In genomic region chr15:88904056-88904811, GRCm38 (mm10) we compare ENCODE assay signal across 32 mouse cellular contexts. TPM values are rescaled to one million over a fixed set of nuclear protein-coding genes. Genes with fewer than 3 reads are reported as not detected.
"Had no signal": no experiment of that assay in that cellular context is flagged by ENCODE, and none has a peak within 500 bp of the region (broad histone marks: within the 10 kb centered on the region; RNA-seq: fewer than 3 reads in every experiment).

No protein-coding gene starts in this region.

- H3K4me3 ChIP-seq: gastrocnemius, adult 2 months; heart, adult 2 months; heart, embryonic 13.5 days; heart, embryonic 15.5 days; hindbrain, embryonic 13.5 days; hindbrain, embryonic 15.5 days; intestine, embryonic 15.5 days; layer of hippocampus, adult 2 months; left cerebral cortex, adult 2 months; limb, embryonic 10.5 days; limb, embryonic 12.5 days; liver, embryonic 13.5 days; liver, embryonic 15.5 days had no signal

- DNase-seq: gastrocnemius, adult 2 months; gastrocnemius, postnatal 10 days; gastrocnemius, postnatal 25 days; heart, adult 2 months; heart, postnatal 14 days; heart, postnatal 36 days; kidney, adult 18-20 months; kidney, adult 8-10 months; kidney, postnatal 10 days; kidney, postnatal 25 days; kidney, postnatal 4 days; liver; liver, embryonic 13.5 days had no signal

- H3K4me2 ChIP-seq: heart, embryonic 11.5 days; heart, embryonic 13.5 days; heart, embryonic 15.5 days; hindbrain, embryonic 13.5 days; hindbrain, embryonic 15.5 days; intestine, embryonic 15.5 days; limb, embryonic 12.5 days; liver, embryonic 11.5 days; liver, embryonic 13.5 days; liver, embryonic 15.5 days had no signal

- H3K4me1 ChIP-seq: heart, embryonic 13.5 days; heart, embryonic 15.5 days; hindbrain, embryonic 13.5 days; hindbrain, embryonic 15.5 days; intestine, embryonic 15.5 days; limb, embryonic 10.5 days; limb, embryonic 12.5 days; liver, embryonic 13.5 days; liver, embryonic 15.5 days had no signal

- H3K27ac ChIP-seq: gastrocnemius, adult 2 months; heart, adult 2 months; heart, embryonic 13.5 days; heart, embryonic 15.5 days; hindbrain, embryonic 13.5 days; hindbrain, embryonic 15.5 days; intestine, embryonic 15.5 days; layer of hippocampus, adult 2 months; left cerebral cortex, adult 2 months; limb, embryonic 10.5 days; limb, embryonic 12.5 days; liver, embryonic 13.5 days; liver, embryonic 15.5 days had no signal

- H3K27me3 ChIP-seq: heart, embryonic 13.5 days; heart, embryonic 15.5 days; hindbrain, embryonic 15.5 days; intestine, embryonic 15.5 days; limb, embryonic 12.5 days; liver, embryonic 13.5 days; liver, embryonic 15.5 days had no signal

- H3K9ac ChIP-seq: heart, embryonic 13.5 days; heart, embryonic 15.5 days; hindbrain, embryonic 13.5 days; hindbrain, embryonic 15.5 days; intestine, embryonic 15.5 days; limb, embryonic 12.5 days; liver, embryonic 13.5 days; liver, embryonic 15.5 days had no signal

- ATAC-seq: inflammation-experienced regulatory T-cells, adult 6 months; intestine, embryonic 15.5 days; intestine, postnatal 0 days had no signal

- H3K9me3 ChIP-seq: heart, embryonic 13.5 days; heart, embryonic 15.5 days; hindbrain, embryonic 13.5 days; hindbrain, embryonic 15.5 days; intestine, embryonic 15.5 days; limb, embryonic 10.5 days; limb, embryonic 12.5 days; liver, embryonic 13.5 days; liver, embryonic 15.5 days had no signal

- H3K36me3 ChIP-seq: heart, embryonic 13.5 days; heart, embryonic 15.5 days; hindbrain, embryonic 13.5 days; hindbrain, embryonic 15.5 days; intestine, embryonic 15.5 days; limb, embryonic 10.5 days; limb, embryonic 12.5 days; liver, embryonic 13.5 days; liver, embryonic 15.5 days had no signal

RNA-seq across cellular contexts. Expression of gene Ttll8, which starts 50.0 kb away (rescaled TPM):
- total RNA-seq: gastrocnemius, adult 2 months; gastrocnemius, postnatal 10 days; gastrocnemius, postnatal 25 days; granulocyte monocyte progenitor cell, adult 5-6 weeks; heart, adult 2 months; heart, postnatal 14 days; heart, postnatal 36 days had no signal
- polyA plus RNA-seq: heart, embryonic 11.5 days; heart, embryonic 13.5 days; heart, embryonic 15.5 days; heart, postnatal 0 days; hindbrain, embryonic 11.5 days; hindbrain, embryonic 13.5 days; inflammation-experienced regulatory T-cells, adult 6 months; intestine, embryonic 15.5 days; intestine, postnatal 0 days; kidney, embryonic 14.5 days; kidney, embryonic 16.5 days; limb, embryonic 10.5 days; limb, embryonic 12.5 days; liver, embryonic 11.5 days; liver, embryonic 13.5 days; liver, embryonic 15.5 days had no signal
